Mouse (Mus musculus) ES-CJ7 (cell line): ENCODE data around the gene Cmtr2.
A peak's percentile ranks its signal among the peaks of the same experiment; 100 is the strongest.

Source experiments
- DNase-seq: peaks from one replicate; pipeline ENCODE4 v3.0.0; 2011; ENCODE audit warnings: low read depth, low spot score

Cmtr2 gene

DNA sequence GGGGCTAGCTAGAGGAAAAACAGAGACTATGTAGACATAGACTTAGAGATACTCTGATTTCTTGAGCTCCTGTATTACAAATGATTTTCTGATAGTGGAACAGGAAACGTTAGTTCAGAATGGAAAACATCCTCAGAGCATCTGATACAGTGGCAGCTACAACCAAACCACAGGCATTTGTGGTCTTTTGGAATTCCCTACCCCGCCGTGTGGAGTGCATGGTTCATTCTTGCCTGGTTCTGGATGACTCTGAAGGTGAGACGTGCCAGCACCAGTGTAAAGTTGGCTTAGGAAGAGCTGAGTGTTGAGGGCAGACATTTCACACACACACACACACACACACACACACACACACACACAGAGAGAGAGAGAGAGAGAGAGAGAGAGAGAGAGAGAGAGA lies 38.5 kb downstream of the Cmtr2 start:
- no peak for DNase-seq

DNA sequence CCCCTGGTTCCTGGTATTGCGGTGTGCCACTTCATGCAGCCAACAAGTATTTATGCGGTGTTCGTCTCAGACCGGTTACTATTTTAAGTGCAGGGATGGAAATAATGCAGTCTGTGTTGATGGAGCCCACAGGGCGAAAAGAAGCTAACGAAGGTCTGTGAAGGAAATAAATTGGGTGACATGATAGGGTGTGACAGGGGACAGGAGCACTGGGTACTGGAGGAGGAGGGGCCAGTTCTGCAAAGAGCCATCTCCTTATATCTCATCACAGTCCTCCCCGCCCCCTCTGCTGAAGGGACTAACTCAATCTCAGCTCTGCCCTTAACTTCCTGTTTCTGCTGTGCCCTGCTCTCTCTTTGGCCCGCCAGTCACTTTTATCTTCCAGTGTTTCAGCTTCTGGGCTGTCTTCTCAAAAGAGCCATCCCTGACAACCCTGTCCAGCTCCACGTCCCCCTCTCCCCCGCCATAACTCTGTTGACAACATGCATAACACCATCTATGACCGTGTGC lies 50.4 kb downstream of the Cmtr2 start:
- no peak for DNase-seq

DNA sequence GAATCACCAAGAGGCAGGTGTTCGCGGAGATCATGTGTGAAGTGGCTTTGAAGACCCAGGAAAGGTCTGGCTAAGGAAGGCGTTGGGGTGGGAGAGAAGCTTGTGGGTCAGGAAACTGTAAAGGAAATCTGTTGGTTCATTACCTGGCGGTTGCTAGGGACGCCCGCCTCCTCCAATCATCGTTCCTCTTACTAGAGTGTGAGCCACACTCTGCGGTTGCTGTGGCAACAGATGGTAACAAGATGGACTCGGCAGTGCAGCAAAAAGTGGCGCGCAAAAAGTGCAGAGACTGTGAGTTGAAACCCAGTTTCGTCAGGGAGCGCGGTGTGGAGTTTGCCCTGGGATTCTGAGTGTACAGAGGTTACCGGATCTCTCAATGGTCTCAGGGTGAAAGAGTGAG lies 51.3 kb downstream of the Cmtr2 start, which contains the start of gene Hydin:
TSS of gene Hydin (plus strand) at position 237 of the 400 bp plus-strand sequence.
- DNase-seq: peak; percentile 97

DNA sequence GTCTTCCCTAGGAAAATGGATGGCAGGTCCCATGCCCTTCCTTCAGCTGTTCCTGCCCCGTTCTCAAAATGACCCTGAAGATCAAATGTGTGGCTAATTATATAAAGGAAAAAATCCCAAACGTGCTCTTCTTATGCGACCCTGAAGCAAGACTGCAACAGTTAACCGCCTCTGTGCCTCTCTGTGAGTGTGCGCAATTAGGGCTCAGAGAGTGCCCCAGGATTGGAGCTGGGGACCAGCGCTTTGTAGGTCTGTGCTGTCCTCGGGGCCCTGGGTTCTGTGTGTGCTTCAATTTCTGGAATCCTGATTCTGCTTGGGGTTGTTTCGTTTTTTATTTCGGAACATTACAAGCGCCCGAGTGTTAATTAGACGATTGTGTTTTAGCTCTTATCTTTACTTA lies 51.8 kb downstream of the Cmtr2 start:
- no peak for DNase-seq

DNA sequence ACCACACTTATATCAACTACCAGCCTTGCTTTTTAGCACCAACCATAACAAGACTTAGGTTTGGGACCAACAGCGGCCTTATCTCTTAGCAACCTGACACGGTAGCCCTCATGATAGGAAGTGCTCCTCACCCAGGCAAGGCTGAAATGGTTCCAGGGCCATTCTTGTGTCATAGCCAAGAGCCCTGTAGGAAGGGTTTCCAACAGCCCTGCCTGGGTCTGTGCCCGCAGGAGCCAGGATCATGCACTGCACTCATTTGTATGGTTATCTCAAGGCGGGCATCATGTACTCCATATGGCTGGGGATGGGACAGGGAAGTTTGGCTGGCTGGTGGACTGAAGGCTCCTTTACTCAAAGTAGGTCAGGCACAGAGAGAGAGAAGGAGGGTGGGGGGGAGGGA lies 55.2 kb downstream of the Cmtr2 start:
- no peak for DNase-seq

DNA sequence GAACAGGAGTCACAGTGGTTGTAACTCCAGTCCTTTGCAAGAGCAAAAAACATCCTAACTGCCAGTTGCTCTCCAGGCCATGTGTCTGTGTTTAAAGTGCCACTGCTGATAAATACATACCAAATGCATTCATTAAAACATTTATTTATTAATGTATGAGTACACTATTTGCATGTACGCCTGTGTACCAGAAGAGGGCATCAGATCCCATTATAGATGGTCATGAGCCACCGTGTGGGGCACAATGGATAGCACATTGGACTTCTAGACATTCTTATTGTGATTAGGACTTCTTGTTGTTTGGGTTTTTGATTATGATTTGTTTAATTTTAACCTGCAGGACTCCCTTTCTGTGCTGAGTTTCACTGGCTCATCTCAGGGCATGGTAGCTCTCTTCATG lies 57.9 kb downstream of the Cmtr2 start:
- peak; percentile 27 for DNase-seq
